Mouse (Mus musculus): ENCODE measurements around the gene Gm21860. TPM values are rescaled to one million over a fixed set of nuclear protein-coding genes. Genes with fewer than 3 reads are reported as not detected.
"Not testable (repeated sequence)": the region's sequence is repeated elsewhere in the genome, so short reads cannot be mapped to it uniquely, and the experiment has no call there.

Gm21860 gene
- polyA plus RNA-seq (2012; rRNA removed), result not detected in 2 replicates

GRCm38 (mm10) chrY:90754721-90755120 lies at the start of gene Gm21860:
Gene Gm21860 (minus strand): TSS chrY:90754821.
- H3K4me3 ChIP-seq (ENCODE audit: insufficient read depth, low read length); H3K27ac ChIP-seq (ENCODE audit: insufficient read depth, low read length); H3K4me1 ChIP-seq (ENCODE audit: control insufficient read depth, insufficient read depth, low read length): not testable (repeated sequence)

GRCm38 (mm10) chrY:90784438-90784837 lies 29.8 kb upstream of the Gm21860 start, which contains the start of gene Gm47283:
Gene Gm47283 (plus strand): TSS chrY:90784738.
- not testable (repeated sequence) for H3K4me3 ChIP-seq (ENCODE audit: insufficient read depth, low read length); H3K27ac ChIP-seq (ENCODE audit: insufficient read depth, low read length)

GRCm38 (mm10) chrY:90745256-90745655 lies 9.4 kb downstream of the Gm21860 start:
- H3K27ac ChIP-seq (ENCODE audit: insufficient read depth, low read length); H3K4me1 ChIP-seq (ENCODE audit: control insufficient read depth, insufficient read depth, low read length); H3K4me3 ChIP-seq (ENCODE audit: insufficient read depth, low read length): not testable (repeated sequence)

More at GRCm38 (mm10) chrY:90784438-90784837, 29.8 kb upstream of the Gm21860 start, which contains the start of gene Gm47283:
- H3K4me1 ChIP-seq (ENCODE audit: control insufficient read depth, insufficient read depth, low read length), result not testable (repeated sequence)

GRCm38 (mm10) chrY:90744381-90744981 lies 10.1 kb downstream of the Gm21860 start:
- not testable (repeated sequence) for H3K27ac ChIP-seq (ENCODE audit: insufficient read depth, low read length); H3K4me1 ChIP-seq (ENCODE audit: control insufficient read depth, insufficient read depth, low read length)
- peak overlapping the region; percentile 19; the same call in 1 of the 2 replicates for H3K4me3 ChIP-seq (ENCODE audit: insufficient read depth, low read length)

GRCm38 (mm10) chrY:90743811-90744220 lies 10.8 kb downstream of the Gm21860 start:
- no peak overlapping the region for H3K27ac ChIP-seq (ENCODE audit: insufficient read depth, low read length)
- TF ChIP-seq POLR2A (IDR thresholded peaks at IDR 0.05; ENCODE audit: extremely low read depth, insufficient read depth, low read length) (no peak), CTCF (IDR thresholded peaks at IDR 0.05; ENCODE audit: extremely low read depth, insufficient read depth, low read length) (no peak)
- no peaks in the 10 kb centered on the region for H3K4me1 ChIP-seq (ENCODE audit: control insufficient read depth, insufficient read depth, low read length)
- 0 out of 2 replicates have a peak overlapping the region, but pooled peaks have one; percentile 19 for H3K4me3 ChIP-seq (ENCODE audit: insufficient read depth, low read length)

- H3K4me3 ChIP-seq (ENCODE audit: insufficient read depth, low read length); H3K27ac ChIP-seq (ENCODE audit: insufficient read depth, low read length); H3K4me1 ChIP-seq (ENCODE audit: control insufficient read depth, insufficient read depth, low read length): not testable (repeated sequence)
Measured at GRCm38 (mm10) chrY:90743053-90743810, 11.4 kb downstream of the Gm21860 start.

- not testable (repeated sequence) for H3K4me3 ChIP-seq (ENCODE audit: insufficient read depth, low read length); H3K4me1 ChIP-seq (ENCODE audit: control insufficient read depth, insufficient read depth, low read length); H3K27ac ChIP-seq (ENCODE audit: insufficient read depth, low read length)
Measured at GRCm38 (mm10) chrY:90742261-90743052, 12.2 kb downstream of the Gm21860 start.

- not testable (repeated sequence) for H3K27ac ChIP-seq (ENCODE audit: insufficient read depth, low read length)
Measured at GRCm38 (mm10) chrY:90741452-90742260, 13.0 kb downstream of the Gm21860 start.

GRCm38 (mm10) chrY:90741006-90741405 lies 13.6 kb downstream of the Gm21860 start:
- not testable (repeated sequence) for H3K4me1 ChIP-seq (ENCODE audit: control insufficient read depth, insufficient read depth, low read length); H3K27ac ChIP-seq (ENCODE audit: insufficient read depth, low read length); H3K4me3 ChIP-seq (ENCODE audit: insufficient read depth, low read length)

More at GRCm38 (mm10) chrY:90741452-90742260, 13.0 kb downstream of the Gm21860 start:
- not testable (repeated sequence) for H3K4me3 ChIP-seq (ENCODE audit: insufficient read depth, low read length); H3K4me1 ChIP-seq (ENCODE audit: control insufficient read depth, insufficient read depth, low read length)

- Histone ChIP-seq H3K4me1 (ENCODE audit: control insufficient read depth, insufficient read depth, low read length) (no peaks in the 10 kb centered on the region), H3K4me3 (ENCODE audit: insufficient read depth, low read length) (no peak overlapping the region)
- TF ChIP-seq POLR2A (IDR thresholded peaks at IDR 0.05; ENCODE audit: extremely low read depth, insufficient read depth, low read length), result no peak
- no peak for TF ChIP-seq CTCF (IDR thresholded peaks at IDR 0.05; ENCODE audit: extremely low read depth, insufficient read depth, low read length)
Measured at GRCm38 (mm10) chrY:90740013-90740561, 14.5 kb downstream of the Gm21860 start.

GRCm38 (mm10) chrY:90739531-90740012 lies 15.0 kb downstream of the Gm21860 start:
- not testable (repeated sequence) for H3K4me3 ChIP-seq (ENCODE audit: insufficient read depth, low read length); H3K27ac ChIP-seq (ENCODE audit: insufficient read depth, low read length); H3K4me1 ChIP-seq (ENCODE audit: control insufficient read depth, insufficient read depth, low read length)

More at GRCm38 (mm10) chrY:90740013-90740561, 14.5 kb downstream of the Gm21860 start:
- no peak overlapping the region for H3K27ac ChIP-seq (ENCODE audit: insufficient read depth, low read length)

GRCm38 (mm10) chrY:90738841-90739530 lies 15.6 kb downstream of the Gm21860 start:
- not testable (repeated sequence) for H3K27ac ChIP-seq (ENCODE audit: insufficient read depth, low read length); H3K4me1 ChIP-seq (ENCODE audit: control insufficient read depth, insufficient read depth, low read length); H3K4me3 ChIP-seq (ENCODE audit: insufficient read depth, low read length)

Data from cortical plate, adult 2 months (tissue).